Mouse (Mus musculus) testis, adult 2 months (tissue): ENCODE measurements around the gene Mgat3.

ENCODE experiments used
- CTCF ChIP-seq: fragments of 200-500 bp; IDR thresholded peaks from 2 replicates; pipeline ENCODE4 v1.5.1; 2012; ENCODE audit warnings: low read depth, mild to moderate bottlenecking, inconsistent platforms, low read length, moderate library complexity; ENCODE audit not compliant: control insufficient read depth, insufficient read depth, insufficient replicate concordance
- POLR2A ChIP-seq: fragments of 200-500 bp; IDR thresholded peaks from 2 replicates; pipeline ENCODE4 v1.6.1; 2012; ENCODE audit warnings: low read depth, mild to moderate bottlenecking, inconsistent platforms, low read length, moderate library complexity; ENCODE audit not compliant: control insufficient read depth

DNA sequence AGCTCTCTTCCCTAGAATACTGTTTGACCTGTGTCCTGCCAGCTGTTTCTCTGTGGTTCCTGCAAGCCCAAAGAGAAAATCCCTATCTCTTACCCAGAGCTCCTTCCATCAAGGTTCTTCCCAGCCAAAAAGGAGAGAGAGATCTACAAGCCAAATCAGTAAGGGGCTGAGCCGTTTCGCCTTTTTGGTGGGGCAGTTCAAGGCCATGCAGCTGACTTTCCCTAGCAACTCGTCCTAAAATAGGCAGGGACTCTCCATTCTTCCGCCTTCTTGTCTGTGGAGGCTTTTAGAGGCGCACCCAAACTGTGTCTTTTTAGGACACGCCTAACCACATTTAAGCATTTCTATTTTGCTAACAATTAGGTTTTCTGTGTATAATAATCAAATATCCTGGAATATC, 29.8 kb upstream of the Mgat3 start:
- TF ChIP-seq CTCF (no peak), POLR2A (no peak)
